1 mouse cellular context compared by ENCODE assay signal in the genomic region with DNA sequence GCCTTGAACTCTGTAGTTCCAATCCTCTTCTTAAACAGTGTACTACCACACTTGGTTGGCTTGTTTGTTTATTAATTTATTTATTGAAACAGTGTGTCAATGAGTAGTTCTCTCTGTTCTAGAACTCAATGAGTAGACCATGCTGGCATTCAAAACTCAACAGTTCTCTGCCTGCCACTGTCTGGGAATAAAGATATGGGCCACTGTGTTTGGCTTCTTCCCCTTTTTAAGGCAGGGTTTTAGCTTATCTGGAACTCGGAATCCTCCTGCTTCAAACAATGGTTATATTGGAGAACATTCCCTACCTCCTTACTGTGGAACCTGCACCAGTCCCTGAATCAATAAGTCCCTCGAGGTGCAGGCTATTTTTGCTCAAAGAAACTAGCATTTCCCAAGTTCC.
TF ChIP-seq lines count a peak whose summit lies in the region.

No protein-coding gene starts in this region.

TF ChIP-seq in CH12.LX, 34 proteins besides CTCF, POLR2A, EP300 and RAD21:
- TF ChIP-seq PAX5 (IDR thresholded peaks at IDR 0.05; ENCODE audit: low read length) (no peak), MYC (IDR thresholded peaks at IDR 0.05; ENCODE audit: low read depth, low read length) (no peak), SMC3 (IDR thresholded peaks at IDR 0.05; ENCODE audit: low read depth, low read length) (no peak), JUN (IDR thresholded peaks at IDR 0.05; ENCODE audit: insufficient read depth, low read depth, low read length) (no peak), KAT2A (IDR thresholded peaks at IDR 0.05; ENCODE audit: insufficient replicate concordance, low read length) (no peak), MAFK (IDR thresholded peaks at IDR 0.05; ENCODE audit: insufficient replicate concordance, low read length) (no peak), MAZ (IDR thresholded peaks at IDR 0.05; ENCODE audit: low read depth, low read length) (no peak), NRF1 (IDR thresholded peaks at IDR 0.05; ENCODE audit: low read depth, low read length) (no peak), MEF2A (IDR thresholded peaks at IDR 0.05; ENCODE audit: borderline replicate concordance, low read depth, low read length) (no peak), IRF4 (IDR thresholded peaks at IDR 0.05; ENCODE audit: low read depth, low read length) (no peak), TCF12 (IDR thresholded peaks at IDR 0.05; ENCODE audit: low read depth, low read length) (no peak), MXI1 (IDR thresholded peaks at IDR 0.05; ENCODE audit: low read depth, low read length) (no peak)
TF ChIP-seq in CH12.LX: peak in this region for 0.
